Mouse (Mus musculus) monocyte, adult 5-6 weeks (primary cell): ENCODE data around the gene Slc22a18. TPM values are rescaled to one million over a fixed set of nuclear protein-coding genes. Genes with fewer than 3 reads are reported as not detected.
"Not testable (repeated sequence)": the region's sequence is repeated elsewhere in the genome, so short reads cannot be mapped to it uniquely, and the experiment has no call there.

Experiments
- ATAC-seq: fragments of 153-309, 156-312 bp; replicated peaks from 2 replicates; pipeline ENCODE4 v1.8.0; 2017; ENCODE audit warnings: mild to moderate bottlenecking; ENCODE audit not compliant: low TSS enrichment, insufficient number of reproducible peaks, severe bottlenecking, poor library complexity, low FRiP score
- total RNA-seq: library from RNA; stranded (forward); fragments of 200-1000, 200-491, 200-594 nt; gene quantifications from 3 replicates; pipeline ENCODE4 v1.2.3, GENCODE M21; 2017

Slc22a18 gene
- total RNA-seq, 1 experiment from 2014 or later: not detected

DNA sequence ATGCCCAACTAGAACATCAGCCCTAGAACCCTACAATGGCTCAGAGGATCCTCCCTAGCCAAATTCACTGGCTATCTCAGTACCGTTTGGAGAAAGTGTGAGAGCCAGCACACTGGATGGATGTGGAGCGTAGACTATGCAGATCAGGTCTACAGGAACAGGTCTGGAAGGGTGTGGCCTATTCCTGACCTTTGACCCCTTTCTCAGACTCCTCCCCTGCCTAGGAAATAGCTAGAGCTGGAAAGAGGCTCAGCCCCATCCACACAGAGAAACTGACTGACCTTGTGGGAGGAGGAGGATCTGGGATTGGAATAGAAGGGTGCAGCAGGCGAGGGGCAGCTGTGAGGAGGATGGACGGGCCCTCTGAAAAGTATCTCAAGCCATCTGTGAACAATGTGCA is 25.0 kb downstream of the Slc22a18 start:
- ATAC-seq: no peak

GRCm38 (mm10) chr7:143500912-143501311 is 27.4 kb downstream of the Slc22a18 start:
- no peak for ATAC-seq

- ATAC-seq: no peak
Observed at GRCm38 (mm10) chr7:143501643-143502417, 28.3 kb downstream of the Slc22a18 start.

DNA sequence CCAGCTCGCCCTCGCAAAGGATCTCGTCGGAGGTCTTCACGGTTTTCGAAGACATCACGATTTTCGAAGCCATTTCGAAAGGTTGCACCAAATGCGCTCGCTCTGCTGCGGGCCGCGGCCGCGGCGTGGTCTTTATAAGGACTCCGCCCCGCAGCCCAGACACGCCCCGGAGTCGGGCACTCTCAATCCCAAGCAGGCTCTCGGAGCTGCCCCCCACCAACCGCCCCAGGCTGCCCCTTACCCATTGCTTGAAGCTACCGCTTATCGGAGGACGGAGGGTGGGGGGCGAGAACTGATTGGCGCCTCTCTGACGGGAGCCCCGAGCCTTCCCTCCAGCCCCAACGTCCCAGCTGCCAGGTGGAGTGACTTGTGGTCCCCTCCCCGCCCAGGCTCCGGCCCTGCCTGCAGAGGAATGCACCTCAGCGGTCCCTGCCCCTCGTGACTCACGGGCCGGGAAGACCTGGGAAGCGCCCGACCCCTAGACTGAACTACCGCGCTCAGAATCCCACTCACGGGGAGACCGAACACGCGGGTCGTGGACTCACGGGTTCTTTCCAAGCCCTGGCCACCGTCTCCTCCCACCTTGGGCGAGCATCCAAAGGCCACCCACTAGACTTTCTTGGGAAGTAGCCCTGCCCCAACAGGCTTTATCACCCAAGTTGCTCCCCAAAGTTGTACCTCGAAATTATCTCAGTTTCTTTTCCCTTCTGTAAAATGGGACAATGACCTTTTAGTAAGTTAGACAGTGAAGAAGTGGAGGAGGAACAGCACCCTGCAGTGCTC is 29.1 kb downstream of the Slc22a18 start, which contains the start of gene Phlda2:
TSS of gene Phlda2 (minus strand) at position 733 of the 783 bp plus-strand sequence.
- ATAC-seq: no peak

DNA sequence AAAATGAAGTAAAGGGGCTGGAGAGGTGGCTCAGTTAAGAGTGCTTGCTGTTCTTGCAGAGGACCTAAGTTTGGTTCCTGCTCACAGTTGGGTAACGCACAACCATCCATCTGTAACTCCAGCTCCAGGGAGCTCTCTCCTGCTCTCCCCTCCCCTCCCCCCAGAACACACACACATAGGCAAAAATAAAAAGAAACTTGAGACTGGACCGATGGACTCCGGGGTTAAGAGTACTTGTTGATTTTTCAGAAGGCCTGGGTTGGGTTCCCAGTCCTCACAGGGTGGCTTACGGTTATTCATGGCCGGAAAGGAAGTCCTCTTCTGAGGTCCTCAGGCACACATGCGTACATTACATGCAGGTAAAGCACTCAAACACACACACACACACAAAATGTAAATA is 30.4 kb downstream of the Slc22a18 start:
- ATAC-seq: no peak

DNA sequence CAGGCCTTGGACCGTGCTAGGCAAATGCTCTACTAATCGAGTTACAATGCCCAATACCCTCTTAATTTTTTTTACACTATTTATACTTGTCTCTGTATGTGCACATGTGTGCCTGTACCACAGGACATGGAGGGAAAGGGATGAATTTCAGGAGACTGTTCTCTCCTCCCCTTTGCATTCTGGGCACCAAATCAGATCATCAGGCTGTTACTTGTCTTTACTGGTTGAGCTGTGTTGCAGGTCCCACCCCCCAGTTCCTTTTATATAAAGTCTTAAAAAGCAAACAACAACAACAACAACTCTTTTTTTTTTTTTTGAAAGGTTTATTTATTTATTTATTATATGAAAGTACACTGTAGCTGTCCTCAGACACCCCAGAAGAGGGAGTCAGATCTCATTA is 31.9 kb downstream of the Slc22a18 start:
- no peak for ATAC-seq

GRCm38 (mm10) chr7:143505823-143506222 is 32.3 kb downstream of the Slc22a18 start:
- no peak for ATAC-seq

- ATAC-seq: no peak
Observed at GRCm38 (mm10) chr7:143506271-143506670, 32.7 kb downstream of the Slc22a18 start.

DNA sequence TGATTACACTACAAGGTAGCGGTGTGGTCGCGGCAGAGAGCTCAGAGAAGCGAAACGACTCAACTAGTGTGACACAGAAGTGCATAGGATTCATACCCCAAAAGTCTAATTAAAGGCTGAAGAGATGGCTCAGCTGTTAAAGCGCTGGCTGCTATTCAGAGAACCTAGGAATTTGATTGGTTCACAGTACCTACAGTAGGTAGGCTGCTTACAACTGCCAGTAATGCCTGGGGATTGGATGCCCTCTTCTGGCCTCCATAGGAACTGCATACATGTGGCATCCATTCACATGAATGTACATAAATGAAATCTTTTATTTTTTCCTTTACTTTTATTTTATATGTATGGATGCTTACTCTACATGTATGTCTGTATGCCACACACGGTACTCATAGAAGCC is 33.1 kb downstream of the Slc22a18 start:
- no peak; the same call in 1 of the 2 replicates for ATAC-seq

GRCm38 (mm10) chr7:143509566-143509965 is 36.0 kb downstream of the Slc22a18 start:
- no peak for ATAC-seq

- ATAC-seq: no peak
Observed at GRCm38 (mm10) chr7:143510593-143511334, 37.2 kb downstream of the Slc22a18 start.

DNA sequence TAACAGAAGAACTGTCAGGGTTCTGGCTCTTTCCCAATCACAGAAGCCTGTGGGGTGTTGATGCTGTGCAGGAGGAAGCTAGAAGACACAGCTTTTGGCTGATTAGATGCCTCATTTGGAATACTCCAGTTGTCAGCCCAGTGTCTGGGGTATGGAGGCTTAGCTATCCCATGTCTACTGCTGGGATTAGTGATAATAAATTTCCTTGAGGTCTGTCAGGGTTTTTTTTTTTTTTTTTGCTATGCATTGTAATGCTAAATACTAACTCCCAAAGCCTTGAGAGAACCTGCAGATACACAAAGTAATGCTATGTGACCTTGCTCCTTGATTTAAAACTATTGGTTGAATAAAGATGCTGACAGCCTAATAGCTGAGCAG is 37.8 kb downstream of the Slc22a18 start:
- ATAC-seq: no peak

- no peak for ATAC-seq
Observed at GRCm38 (mm10) chr7:143513763-143514415, 40.4 kb downstream of the Slc22a18 start.

DNA sequence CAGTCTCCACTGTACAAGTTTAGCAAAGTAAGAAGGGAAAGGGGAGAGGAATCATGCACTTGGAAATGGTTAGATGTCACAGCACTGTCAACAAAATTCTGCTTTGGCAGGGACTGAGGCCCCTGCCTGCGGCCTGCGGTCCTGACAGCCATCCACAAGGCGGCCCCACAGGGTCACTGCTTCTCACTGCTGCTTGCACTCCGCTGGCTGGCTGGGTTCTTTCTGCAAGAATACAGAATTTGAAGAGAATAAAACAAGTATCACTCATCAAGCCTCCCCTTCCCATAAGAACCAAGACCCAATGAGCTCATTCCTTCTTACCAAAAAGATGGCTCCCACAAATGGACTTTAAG is 40.9 kb downstream of the Slc22a18 start:
- no peak for ATAC-seq

GRCm38 (mm10) chr7:143519333-143519732 is 45.8 kb downstream of the Slc22a18 start:
- ATAC-seq: no peak

DNA sequence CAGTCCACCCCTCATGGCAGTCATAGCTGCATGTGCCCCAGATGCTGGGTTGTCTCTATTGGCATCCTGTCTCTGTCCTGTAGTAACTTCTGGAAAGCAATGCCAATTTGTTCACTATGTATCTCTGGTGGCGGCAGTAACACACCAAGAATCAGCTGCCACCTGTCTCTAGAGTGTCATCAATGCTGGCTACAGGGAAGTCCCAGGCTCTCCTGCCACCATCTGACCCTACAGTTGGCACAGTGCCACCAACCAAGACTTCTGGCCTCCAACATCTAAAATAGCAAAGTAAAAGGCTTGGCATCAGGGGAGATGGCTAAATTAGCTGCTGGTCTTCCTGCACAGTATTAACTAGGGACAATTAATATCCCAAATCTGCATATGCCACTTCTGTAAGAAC is 58.9 kb downstream of the Slc22a18 start:
- ATAC-seq: no peak

- no peak for ATAC-seq
Observed at GRCm38 (mm10) chr7:143533284-143533683, 59.7 kb downstream of the Slc22a18 start.

- no peak for ATAC-seq
Observed at GRCm38 (mm10) chr7:143536251-143536650, 62.7 kb downstream of the Slc22a18 start.

DNA sequence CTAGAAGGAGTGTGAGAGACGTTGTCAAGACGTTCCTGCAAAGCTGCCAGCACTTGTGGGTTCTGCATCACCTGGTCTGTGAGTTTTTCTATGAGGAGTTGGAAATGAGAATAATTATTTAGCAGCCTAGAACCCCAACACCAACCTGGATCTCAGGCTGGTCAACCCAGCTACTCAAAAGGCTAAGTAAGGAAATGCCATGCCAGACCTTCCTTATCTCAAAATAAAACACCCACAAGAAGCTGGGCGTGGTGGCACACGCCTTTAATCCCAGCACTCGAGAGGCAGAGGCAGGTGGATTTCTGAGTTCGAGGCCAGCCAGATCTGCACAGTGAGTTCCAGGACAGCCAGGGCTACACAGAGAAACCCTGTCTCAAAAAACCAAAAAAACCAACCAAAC is 64.7 kb downstream of the Slc22a18 start:
- ATAC-seq: not testable (repeated sequence)
